Mouse (Mus musculus): ENCODE data around the gene Tedc2.

Tedc2 gene

GRCm38 (mm10) chr17:24191481-24191880, 29.2 kb downstream of the Tedc2 start:
- no peak for DNase-seq

DNA sequence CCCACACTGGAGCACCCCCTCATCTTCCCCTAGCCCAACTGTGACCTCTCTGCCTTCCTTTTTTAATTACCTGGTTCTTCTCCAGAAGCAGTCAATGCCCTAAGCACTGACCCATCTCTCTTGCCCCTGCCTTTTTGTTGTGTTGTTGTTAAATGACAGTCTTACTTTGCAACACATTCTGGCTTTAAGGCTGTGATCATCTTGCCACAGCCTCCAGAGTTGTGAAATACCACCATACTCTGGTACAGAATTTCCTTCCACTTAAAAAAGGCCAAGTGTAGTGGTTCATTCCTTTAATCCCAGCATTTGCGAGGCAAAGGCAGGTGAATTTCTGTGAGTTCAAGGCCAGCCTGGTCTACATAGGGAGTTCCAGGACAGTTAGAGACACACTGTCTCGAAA, 29.7 kb downstream of the Tedc2 start:
- no peak for DNase-seq

DNA sequence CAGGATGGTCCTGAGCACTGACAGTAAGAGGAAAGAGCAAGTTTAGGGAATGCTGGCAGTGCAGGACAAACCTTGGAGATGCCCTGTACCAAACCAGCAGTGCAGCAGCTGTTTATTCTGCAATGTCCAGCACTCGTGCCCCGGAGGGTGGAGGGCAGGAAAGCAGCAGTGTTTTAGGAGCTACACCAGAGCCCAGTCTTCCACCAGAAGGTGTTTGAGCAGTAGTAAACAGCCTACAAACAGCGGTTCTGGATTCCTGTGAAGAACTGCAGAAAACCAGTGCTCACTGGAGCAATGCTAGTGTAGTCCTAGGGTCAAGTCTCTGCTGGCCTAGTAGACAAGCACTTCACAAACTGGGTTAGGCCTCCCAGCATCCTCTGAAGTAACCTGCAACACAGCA, 46.4 kb downstream of the Tedc2 start:
- DNase-seq: no peak

GRCm38 (mm10) chr17:24173423-24173822, 47.2 kb downstream of the Tedc2 start:
- DNase-seq: peak; percentile 75

DNA sequence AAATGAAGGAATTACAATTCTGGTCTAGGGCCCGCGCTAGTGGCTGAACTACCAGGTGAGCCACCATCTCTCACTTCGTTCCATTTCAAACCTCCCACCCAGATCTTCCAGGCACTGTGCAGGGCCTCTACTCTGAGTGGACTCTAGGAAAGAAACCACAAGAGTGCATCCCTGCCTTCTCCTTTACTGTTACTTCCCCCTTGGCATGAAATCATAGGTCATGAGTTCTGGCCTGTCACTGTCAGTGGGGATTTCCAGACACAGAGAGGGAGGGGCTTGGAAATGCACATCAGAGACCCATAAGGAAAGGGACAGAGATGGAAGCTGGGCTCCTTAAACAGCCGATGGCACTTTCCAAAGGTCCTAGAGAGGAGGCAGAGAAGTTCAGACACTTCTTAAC, 48.9 kb downstream of the Tedc2 start:
- no peak for DNase-seq

DNA sequence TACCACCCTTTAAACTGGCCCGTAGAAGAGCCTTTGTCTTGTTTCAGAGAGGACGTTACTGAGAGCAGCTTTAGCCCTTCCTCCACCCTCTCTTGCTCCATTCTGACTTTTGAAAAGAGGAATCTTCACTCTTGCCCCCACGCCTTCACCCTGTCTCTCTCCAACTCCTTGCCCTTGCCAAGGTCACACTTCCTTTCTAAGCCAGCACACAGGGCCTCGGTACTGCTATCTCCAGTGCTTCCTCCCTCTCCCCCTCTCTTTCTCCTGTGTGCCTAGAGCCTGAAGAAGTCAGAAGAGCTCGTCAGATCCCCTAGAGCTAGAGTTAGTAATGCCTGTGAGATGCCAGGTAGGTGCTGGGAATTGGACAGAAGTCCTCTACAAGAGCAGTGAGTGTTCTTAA, 49.9 kb downstream of the Tedc2 start:
- DNase-seq: no peak

GRCm38 (mm10) chr17:24170125-24170524, 50.5 kb downstream of the Tedc2 start:
- no peak for DNase-seq

- DNase-seq: peak; percentile 98
Observed at GRCm38 (mm10) chr17:24169317-24170065, 51.2 kb downstream of the Tedc2 start, which contains the start of gene Atp6v0c. Gene Atp6v0c (minus strand): TSS chr17:24169702.

DNA sequence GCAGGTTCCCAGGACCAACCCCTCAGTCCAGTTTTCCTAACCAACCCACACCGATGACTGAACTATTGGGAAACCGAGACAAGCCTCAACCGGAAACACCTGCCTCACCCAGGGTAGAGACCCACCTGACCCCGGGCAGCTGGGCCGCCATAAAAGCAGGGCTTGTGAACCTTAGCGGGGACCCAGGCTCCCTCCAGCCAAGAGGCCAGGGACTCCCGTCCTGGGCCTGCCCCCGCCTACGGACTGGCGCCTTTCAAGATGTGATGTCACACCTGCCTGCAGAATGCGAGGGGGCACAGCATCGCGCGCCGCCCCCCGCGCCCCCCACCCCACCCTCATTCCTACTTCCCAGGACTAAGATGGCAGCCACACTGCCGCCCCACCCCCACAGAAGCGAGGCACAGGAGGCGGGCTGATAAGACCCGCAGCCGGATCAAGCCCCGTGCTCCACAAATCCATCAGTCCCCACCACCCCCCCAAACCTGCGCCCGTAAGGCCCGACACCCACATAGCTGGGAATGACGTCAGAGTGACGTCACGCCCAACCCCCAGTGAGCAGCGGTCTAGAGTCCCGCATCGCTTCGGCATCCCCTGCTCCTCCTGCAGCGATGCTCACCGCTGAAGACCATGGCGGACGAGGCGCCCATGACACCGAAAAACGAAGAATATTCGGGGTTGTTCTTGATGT, 51.9 kb downstream of the Tedc2 start:
- DNase-seq: peak; percentile 73

DNA sequence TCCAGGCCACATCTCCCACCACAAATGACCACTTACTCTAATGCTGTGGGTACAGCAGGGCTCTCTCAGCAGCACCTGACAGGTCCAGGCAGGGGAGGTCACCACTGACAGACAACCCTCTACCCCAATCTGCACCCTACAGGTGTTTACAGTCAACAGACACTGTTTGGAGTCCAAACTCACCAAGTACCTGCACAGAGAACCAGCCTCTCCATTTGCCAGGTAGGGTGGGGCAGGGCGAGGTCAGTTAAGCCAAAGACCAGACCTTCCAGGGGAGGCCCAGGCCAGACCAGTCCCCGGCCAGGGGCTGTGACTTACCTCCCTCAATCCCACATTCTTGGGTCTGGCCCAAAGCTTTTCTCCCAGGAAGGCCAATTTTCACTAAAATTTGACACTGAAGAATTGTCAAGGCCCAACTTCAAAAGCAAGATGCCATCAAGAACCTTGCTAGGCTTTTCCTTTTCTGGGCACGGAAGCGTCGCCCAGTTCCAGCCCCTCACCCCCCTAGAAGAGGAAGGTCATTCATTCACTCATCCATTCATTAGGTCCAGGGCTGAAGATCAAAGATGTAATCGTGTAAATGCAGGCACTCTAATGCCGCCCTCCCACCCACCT, 52.7 kb downstream of the Tedc2 start:
- DNase-seq: no peak

DNA sequence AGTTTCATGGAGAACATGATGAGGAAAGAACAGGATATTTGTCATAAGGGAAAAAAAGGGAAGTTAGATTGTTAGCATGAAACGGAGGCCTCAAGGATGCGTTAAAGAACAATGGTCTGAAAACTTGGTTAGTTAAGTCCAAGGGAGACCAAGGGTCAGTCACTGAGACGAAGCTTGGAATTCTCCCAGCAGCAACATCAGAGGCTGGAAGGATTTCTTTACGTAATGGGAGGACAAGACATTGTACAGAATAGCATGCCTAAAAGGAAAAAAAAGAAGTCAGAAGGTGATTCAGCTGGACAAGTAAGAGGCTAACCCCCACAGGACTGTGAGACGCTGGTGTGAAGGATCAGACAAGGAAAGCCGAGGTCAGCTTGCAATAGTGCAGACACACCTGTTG, 53.5 kb downstream of the Tedc2 start:
- no peak for DNase-seq
